Mouse (Mus musculus): Measurements from ENCODE around the gene Wipi2. TPM values are rescaled to one million over a fixed set of nuclear protein-coding genes. Genes with fewer than 3 reads are reported as not detected.

Wipi2 gene
- polyA plus RNA-seq (2015; fragmentation: Nextera tagmentation; extraction: Ambion mirVana), result 46.8 and 51.2 TPM in 2 replicates

- peak within 1 kb of the TSS; percentile 69 for H3K9ac ChIP-seq (replicated peaks)
- 90% methylated on average over 2 of the region's 2 CpGs for WGBS
Observed at GRCm38 (mm10) chr5:142627398-142627797, at the start of gene Wipi2. Gene Wipi2, plus strand, starts transcription at chr5:142627698.

DNA sequence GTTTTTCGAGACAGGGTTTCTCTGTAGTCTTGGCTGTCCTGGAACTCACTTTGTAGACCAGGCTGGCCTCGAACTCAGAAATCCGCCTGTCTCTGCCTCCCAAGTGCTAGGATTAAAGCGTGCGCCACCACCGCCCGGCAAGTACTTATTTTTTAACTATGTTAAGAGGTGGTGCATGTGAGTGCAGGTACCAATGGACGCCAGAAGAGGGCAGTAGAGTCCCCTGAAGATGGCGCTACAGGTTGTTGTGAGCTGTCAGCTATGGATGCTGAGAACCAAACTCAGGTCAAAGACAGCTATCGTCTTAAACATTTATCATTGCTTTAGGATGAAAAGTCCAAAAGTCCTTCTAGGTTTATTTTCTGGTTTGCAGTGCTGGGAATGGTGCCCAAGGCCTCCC lies 49.3 kb upstream of the Wipi2 start:
- no peak overlapping the region for H3K4me2 ChIP-seq (replicated peaks)
- H3K27ac ChIP-seq, result no peak overlapping the region
- H3K4me1 ChIP-seq (replicated peaks), result peaks cover 4% of the 10 kb centered on the region; the same call in 1 of the 2 replicates
- H3K36me3 ChIP-seq, result 0 out of 2 replicates have a peak, but pooled peaks cover 5% of the 10 kb centered on the region
- no peak overlapping the region for H3K4me3 ChIP-seq (replicated peaks)
- no peak overlapping the region for H3K9ac ChIP-seq (replicated peaks)
- H3K9me3 ChIP-seq, result no peaks in the 10 kb centered on the region
- H3K27me3 ChIP-seq, result 0 out of 2 replicates have a peak, but pooled peaks cover 5% of the 10 kb centered on the region
- WGBS, result 89% methylated on average over 10 of the region's 10 CpGs
- no peak for ATAC-seq

More at GRCm38 (mm10) chr5:142627398-142627797, at the start of gene Wipi2:
- peak within 1 kb of the TSS; percentile 93 for H3K4me3 ChIP-seq (replicated peaks)
- H3K27ac ChIP-seq, result 0 out of 2 replicates have a peak within 1 kb of the TSS, but pooled peaks have one; percentile 78
- no peak for ATAC-seq
- H3K4me1 ChIP-seq (replicated peaks), result peaks cover 22% of the 10 kb centered on the region
- H3K36me3 ChIP-seq, result peaks cover 5% of the 10 kb centered on the region; the same call in 1 of the 2 replicates
- H3K9me3 ChIP-seq, result no peaks in the 10 kb centered on the region
- H3K4me2 ChIP-seq (replicated peaks), result peak within 1 kb of the TSS; percentile 67
- no peaks in the 10 kb centered on the region for H3K27me3 ChIP-seq

- H3K27me3 ChIP-seq, result 0 out of 2 replicates have a peak, but pooled peaks cover 5% of the 10 kb centered on the region
- ATAC-seq, result peak; percentile 35
- peaks cover 15% of the 10 kb centered on the region for H3K4me1 ChIP-seq (replicated peaks)
- WGBS, result 18% methylated on average over 5 of the region's 5 CpGs
- no peaks in the 10 kb centered on the region for H3K9me3 ChIP-seq
- no peak overlapping the region for H3K9ac ChIP-seq (replicated peaks)
- H3K4me3 ChIP-seq (replicated peaks), result no peak overlapping the region
- no peak overlapping the region for H3K27ac ChIP-seq
- no peak overlapping the region for H3K4me2 ChIP-seq (replicated peaks)
- 0 out of 2 replicates have a peak, but pooled peaks cover 5% of the 10 kb centered on the region for H3K36me3 ChIP-seq
Observed at GRCm38 (mm10) chr5:142581517-142581916, 46.0 kb upstream of the Wipi2 start.

DNA sequence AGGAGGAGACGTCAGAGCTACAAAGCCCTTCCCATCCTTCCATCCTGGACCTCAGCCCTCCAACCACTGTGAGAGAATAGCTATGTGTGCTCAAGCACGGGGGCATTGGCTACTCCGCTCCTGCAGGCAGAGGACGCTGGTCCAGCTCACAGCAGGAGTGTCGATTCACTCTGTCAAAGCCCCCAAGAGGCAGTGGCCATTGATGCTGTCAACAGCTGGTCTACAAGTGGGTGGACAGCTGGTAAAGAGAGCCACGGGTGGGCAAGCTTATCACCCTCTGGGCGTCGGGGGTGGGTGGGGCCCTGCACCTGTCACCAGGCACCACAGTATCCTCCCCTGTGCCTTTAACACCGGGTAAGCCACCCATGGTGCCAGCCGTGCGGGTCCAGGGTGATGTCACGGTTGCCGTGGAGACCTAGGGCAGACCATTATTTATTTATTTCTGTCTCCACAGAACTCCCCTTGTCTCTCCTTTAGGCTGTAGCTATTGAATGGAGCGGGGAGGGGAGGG lies 43.8 kb upstream of the Wipi2 start:
- no peak overlapping the region for H3K4me3 ChIP-seq (replicated peaks)
- peak; percentile 92 for ATAC-seq
- H3K4me2 ChIP-seq (replicated peaks), result peak overlapping the region; percentile 27
- H3K4me1 ChIP-seq (replicated peaks), result peaks cover 15% of the 10 kb centered on the region
- 31% methylated on average over 14 of the region's 14 CpGs for WGBS
- 0 out of 2 replicates have a peak, but pooled peaks cover 2% of the 10 kb centered on the region for H3K36me3 ChIP-seq
- H3K9ac ChIP-seq (replicated peaks), result no peak overlapping the region
- no peaks in the 10 kb centered on the region for H3K9me3 ChIP-seq
- H3K27ac ChIP-seq, result peak overlapping the region; percentile 78
- 0 out of 2 replicates have a peak, but pooled peaks cover 5% of the 10 kb centered on the region for H3K27me3 ChIP-seq

DNA sequence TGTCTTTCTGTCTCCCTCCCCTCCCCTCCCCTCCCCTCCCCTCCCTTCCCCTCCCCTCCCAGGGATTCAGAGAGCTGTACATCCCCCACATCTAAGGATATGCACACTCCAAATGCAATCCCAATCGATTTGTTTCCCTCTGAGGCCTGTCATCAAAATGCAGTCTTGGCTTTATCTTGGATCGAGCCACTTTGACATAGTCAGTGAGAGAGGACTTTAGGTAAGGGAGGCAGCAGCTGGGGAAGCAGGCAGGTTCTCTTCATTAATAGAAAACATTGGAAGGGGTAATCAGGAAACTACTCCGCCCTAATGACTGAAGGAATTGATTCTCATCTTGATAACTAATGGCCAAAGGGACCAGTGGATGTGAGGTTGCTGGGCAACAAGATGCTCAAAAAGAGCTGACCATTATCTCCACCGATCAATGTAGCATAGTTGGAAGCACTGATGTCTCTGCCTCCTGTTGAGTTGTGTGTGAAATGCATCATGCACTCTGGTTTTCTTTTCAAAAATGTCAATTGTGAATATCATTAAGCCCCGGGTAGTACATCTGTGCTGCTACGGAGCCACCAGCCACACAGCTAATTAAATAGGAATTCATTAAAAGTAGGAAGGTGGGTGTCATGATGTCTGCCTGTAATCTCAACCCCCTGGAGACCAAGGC lies 36.4 kb upstream of the Wipi2 start:
- no peaks in the 10 kb centered on the region for H3K27me3 ChIP-seq
- H3K4me2 ChIP-seq (replicated peaks), result no peak overlapping the region
- peak; percentile 60 for ATAC-seq
- H3K9ac ChIP-seq (replicated peaks), result no peak overlapping the region
- no peaks in the 10 kb centered on the region for H3K36me3 ChIP-seq
- H3K27ac ChIP-seq, result peak overlapping the region; percentile 85
- H3K4me3 ChIP-seq (replicated peaks), result no peak overlapping the region
- WGBS, result 40% methylated on average over 6 of the region's 6 CpGs
- H3K4me1 ChIP-seq (replicated peaks), result peaks cover 12% of the 10 kb centered on the region
- no peaks in the 10 kb centered on the region for H3K9me3 ChIP-seq

DNA sequence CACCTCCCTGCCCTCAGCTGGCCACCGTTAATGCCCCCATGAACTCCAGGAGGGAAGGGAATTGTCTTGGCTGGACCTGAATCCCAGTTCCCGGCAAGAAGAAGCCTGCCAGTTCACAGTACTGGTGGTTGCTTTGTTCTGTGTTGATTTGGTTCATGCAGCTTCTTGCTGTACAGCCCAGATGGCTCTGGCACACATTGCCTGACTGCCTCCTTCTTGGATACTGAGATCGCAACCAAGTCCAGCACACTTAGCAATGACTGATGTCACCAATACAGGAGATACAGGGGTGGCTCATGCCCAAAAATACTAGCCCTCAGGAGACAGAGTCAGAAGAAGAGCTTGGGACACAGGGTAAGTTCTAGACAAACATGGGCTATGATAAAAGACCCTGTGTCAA lies 31.8 kb upstream of the Wipi2 start:
- Histone ChIP-seq H3K27me3 (no peaks in the 10 kb centered on the region), H3K4me2 (replicated peaks) (no peak overlapping the region), H3K36me3 (no peaks in the 10 kb centered on the region), H3K4me3 (replicated peaks) (no peak overlapping the region), H3K9ac (replicated peaks) (no peak overlapping the region), H3K4me1 (replicated peaks) (peaks cover 3% of the 10 kb centered on the region; the same call in 1 of the 2 replicates), H3K27ac (no peak overlapping the region), H3K9me3 (no peaks in the 10 kb centered on the region)
- 70% methylated on average over 3 of the region's 3 CpGs for WGBS
- no peak for ATAC-seq

GRCm38 (mm10) chr5:142596723-142597122 lies 30.8 kb upstream of the Wipi2 start:
- no peaks in the 10 kb centered on the region for H3K27me3 ChIP-seq
- ATAC-seq, result no peak
- no peaks in the 10 kb centered on the region for H3K36me3 ChIP-seq
- no peak overlapping the region for H3K4me3 ChIP-seq (replicated peaks)
- no peak overlapping the region for H3K4me2 ChIP-seq (replicated peaks)
- no peak overlapping the region for H3K27ac ChIP-seq
- no peaks in the 10 kb centered on the region for H3K4me1 ChIP-seq (replicated peaks)
- 90% methylated on average over 6 of the region's 6 CpGs for WGBS
- H3K9ac ChIP-seq (replicated peaks), result no peak overlapping the region
- H3K9me3 ChIP-seq, result no peaks in the 10 kb centered on the region

GRCm38 (mm10) chr5:142597648-142598390 lies 29.7 kb upstream of the Wipi2 start:
- 0 out of 2 replicates have a peak, but pooled peaks cover 3% of the 10 kb centered on the region for H3K4me1 ChIP-seq (replicated peaks)
- H3K27ac ChIP-seq, result no peak overlapping the region
- H3K4me2 ChIP-seq (replicated peaks), result no peak overlapping the region
- WGBS, result 85% methylated on average over 6 of the region's 6 CpGs
- no peaks in the 10 kb centered on the region for H3K27me3 ChIP-seq
- no peaks in the 10 kb centered on the region for H3K36me3 ChIP-seq
- no peak overlapping the region for H3K4me3 ChIP-seq (replicated peaks)
- ATAC-seq, result no peak
- no peak overlapping the region for H3K9ac ChIP-seq (replicated peaks)
- H3K9me3 ChIP-seq, result no peaks in the 10 kb centered on the region

DNA sequence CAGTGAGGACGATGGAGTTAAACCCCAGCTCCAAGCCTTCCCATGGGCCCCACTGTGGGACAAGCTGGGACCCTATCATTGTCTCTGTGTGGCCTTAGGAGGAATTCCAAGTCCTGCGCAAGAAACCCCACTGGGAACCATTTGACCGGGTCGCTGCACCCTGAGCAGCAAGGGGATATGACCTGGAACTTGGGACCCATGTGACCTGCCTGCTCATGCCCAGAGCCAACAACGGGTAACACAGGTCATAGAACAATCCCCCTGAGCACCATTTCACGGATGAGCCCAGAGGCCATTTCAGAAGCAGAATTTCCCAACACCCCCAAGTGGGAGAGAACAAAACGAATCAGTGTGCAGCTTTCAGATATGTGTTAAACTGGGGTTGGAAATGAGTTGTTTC lies 23.1 kb upstream of the Wipi2 start:
- WGBS, result 77% methylated on average over 7 of the region's 7 CpGs
- H3K27ac ChIP-seq, result no peak overlapping the region
- ATAC-seq, result no peak
- peaks cover 10% of the 10 kb centered on the region; the same call in 1 of the 2 replicates for H3K27me3 ChIP-seq
- H3K4me1 ChIP-seq (replicated peaks), result peaks cover 20% of the 10 kb centered on the region
- H3K4me2 ChIP-seq (replicated peaks), result no peak overlapping the region
- H3K9ac ChIP-seq (replicated peaks), result no peak overlapping the region
- no peaks in the 10 kb centered on the region for H3K36me3 ChIP-seq
- H3K9me3 ChIP-seq, result no peaks in the 10 kb centered on the region
- H3K4me3 ChIP-seq (replicated peaks), result no peak overlapping the region

DNA sequence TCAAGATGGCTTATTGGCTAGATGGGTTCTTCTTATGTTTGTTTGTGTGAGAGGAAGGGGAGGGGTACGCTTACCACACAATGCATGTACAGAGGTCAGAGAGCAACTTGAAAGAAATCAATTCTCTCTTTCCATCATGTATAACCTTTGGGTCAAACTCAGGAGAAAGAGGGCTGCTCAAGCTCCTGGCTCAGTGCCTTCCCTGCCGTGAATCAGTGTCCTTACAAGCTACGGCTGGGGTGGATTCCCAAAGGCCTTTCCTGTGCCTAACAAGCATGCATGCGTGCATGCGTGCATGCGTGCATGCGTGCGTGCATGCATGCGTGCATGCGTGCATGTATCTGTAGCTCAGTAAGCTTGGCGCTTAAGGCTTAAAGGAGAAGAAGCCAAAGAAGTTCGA lies 22.2 kb upstream of the Wipi2 start:
- H3K4me1 ChIP-seq (replicated peaks), result peaks cover 20% of the 10 kb centered on the region
- H3K36me3 ChIP-seq, result no peaks in the 10 kb centered on the region
- H3K4me2 ChIP-seq (replicated peaks), result no peak overlapping the region
- H3K4me3 ChIP-seq (replicated peaks), result no peak overlapping the region
- peaks cover 10% of the 10 kb centered on the region; the same call in 1 of the 2 replicates for H3K27me3 ChIP-seq
- 89% methylated on average over 12 of the region's 12 CpGs for WGBS
- no peak overlapping the region for H3K27ac ChIP-seq
- H3K9ac ChIP-seq (replicated peaks), result no peak overlapping the region
- no peaks in the 10 kb centered on the region for H3K9me3 ChIP-seq
- no peak for ATAC-seq

- WGBS, result 1% methylated on average over 42 of the region's 42 CpGs
- no peak within 1 kb of the TSS for H3K27ac ChIP-seq
- H3K4me1 ChIP-seq (replicated peaks), result peaks cover 16% of the 10 kb centered on the region
- no peaks in the 10 kb centered on the region for H3K9me3 ChIP-seq
- H3K4me2 ChIP-seq (replicated peaks), result peak within 1 kb of the TSS; percentile 70
- H3K9ac ChIP-seq (replicated peaks), result peak within 1 kb of the TSS; percentile 75
- H3K36me3 ChIP-seq, result no peaks in the 10 kb centered on the region
- peak; percentile 89 for ATAC-seq
- peaks cover 10% of the 10 kb centered on the region; the same call in 1 of the 2 replicates for H3K27me3 ChIP-seq
- H3K4me3 ChIP-seq (replicated peaks), result peak within 1 kb of the TSS; percentile 48
Observed at GRCm38 (mm10) chr5:142608259-142608988, 19.1 kb upstream of the Wipi2 start, which contains the start of gene Mmd2. Gene Mmd2, minus strand, starts transcription at chr5:142608800.
